Mouse (Mus musculus) testis, postnatal 14 days (tissue): ENCODE measurements around the gene Pik3r5.

ENCODE experiments used
- DNase-seq: peaks from one replicate; pipeline ENCODE4 v3.0.0; 2021; ENCODE audit warnings: low spot score

The Pik3r5 gene

GRCm38 (mm10) chr11:68451282-68451735, 19.4 kb downstream of the Pik3r5 start:
- no peak for DNase-seq

- DNase-seq: no peak
These were observed 20.0 kb downstream of the Pik3r5 start for GRCm38 (mm10) chr11:68451747-68452405.

- no peak for DNase-seq
These were observed 20.8 kb downstream of the Pik3r5 start for GRCm38 (mm10) chr11:68452740-68453139.

GRCm38 (mm10) chr11:68453301-68453700, 21.4 kb downstream of the Pik3r5 start:
- DNase-seq: no peak

GRCm38 (mm10) chr11:68458086-68458485, 26.2 kb downstream of the Pik3r5 start:
- DNase-seq: no peak

- no peak for DNase-seq
These were observed 27.1 kb downstream of the Pik3r5 start for GRCm38 (mm10) chr11:68459021-68459420.

GRCm38 (mm10) chr11:68459486-68459885, 27.6 kb downstream of the Pik3r5 start:
- DNase-seq: no peak

GRCm38 (mm10) chr11:68462716-68463115, 30.8 kb downstream of the Pik3r5 start:
- no peak for DNase-seq

GRCm38 (mm10) chr11:68464260-68464659, 32.3 kb downstream of the Pik3r5 start:
- no peak for DNase-seq

- DNase-seq: no peak
These were observed 33.2 kb downstream of the Pik3r5 start for GRCm38 (mm10) chr11:68465090-68465489.

- DNase-seq: no peak
These were observed 35.5 kb downstream of the Pik3r5 start for GRCm38 (mm10) chr11:68467441-68467840.

GRCm38 (mm10) chr11:68467962-68468612, 36.2 kb downstream of the Pik3r5 start:
- DNase-seq: no peak

- DNase-seq: no peak
These were observed 37.0 kb downstream of the Pik3r5 start for GRCm38 (mm10) chr11:68468886-68469285.

GRCm38 (mm10) chr11:68472162-68472849, 40.4 kb downstream of the Pik3r5 start:
- DNase-seq: no peak

GRCm38 (mm10) chr11:68474600-68474999, 42.7 kb downstream of the Pik3r5 start:
- no peak for DNase-seq

- no peak for DNase-seq
These were observed 43.8 kb downstream of the Pik3r5 start for GRCm38 (mm10) chr11:68475676-68476075.

- no peak for DNase-seq
These were observed 45.7 kb downstream of the Pik3r5 start for GRCm38 (mm10) chr11:68477661-68478060.

- DNase-seq: no peak
These were observed 46.7 kb downstream of the Pik3r5 start for GRCm38 (mm10) chr11:68478574-68478981.

- no peak for DNase-seq
These were observed 48.7 kb downstream of the Pik3r5 start for GRCm38 (mm10) chr11:68480660-68481059.

- no peak for DNase-seq
These were observed 50.1 kb downstream of the Pik3r5 start for GRCm38 (mm10) chr11:68482001-68482400.

- no peak for DNase-seq
These were observed 51.3 kb downstream of the Pik3r5 start for GRCm38 (mm10) chr11:68483213-68483612.

- no peak for DNase-seq
These were observed 52.5 kb downstream of the Pik3r5 start for GRCm38 (mm10) chr11:68484431-68484830.
